Mouse (Mus musculus) intestine, postnatal 0 days (tissue): ENCODE results near the gene Tbc1d13. TPM values are rescaled to one million over a fixed set of nuclear protein-coding genes. Genes with fewer than 3 reads are reported as not detected.

Source experiments
- ATAC-seq: fragments of 200-750 bp; cut with Nextera tagmentation; 2 replicates; pipeline ENCODE4 v1.8.0; 2017; ENCODE audit warnings: mild to moderate bottlenecking, moderate TSS enrichment, moderate library complexity
- H3K27ac ChIP-seq: fragments of 300-500 bp; sonication (generic); 2 replicates; pipeline ENCODE4 v1.5.1; 2014; ENCODE audit warnings: mild to moderate bottlenecking, low read depth, low read length, moderate library complexity
- H3K27me3 ChIP-seq: fragments of 300-500 bp; sonication (generic); replicated peaks from 2 replicates; pipeline ENCODE4 v1.6.1; 2014; ENCODE audit warnings: low read length, mixed read lengths; ENCODE audit not compliant: control insufficient read depth, insufficient read depth
- H3K36me3 ChIP-seq: fragments of 300-500 bp; sonication (generic); 2 replicates; pipeline ENCODE4 v1.6.1; 2014; ENCODE audit warnings: mild to moderate bottlenecking, moderate library complexity; ENCODE audit not compliant: control insufficient read depth, insufficient read depth
- H3K4me1 ChIP-seq: fragments of 300-500 bp; sonication (generic); replicated peaks from 2 replicates; pipeline ENCODE4 v1.6.1; 2014; ENCODE audit warnings: antibody characterized with exemption, low read length, mixed read lengths; ENCODE audit not compliant: control insufficient read depth, insufficient read depth
- H3K4me2 ChIP-seq: fragments of 300-500 bp; sonication (generic); replicated peaks from 2 replicates; pipeline ENCODE4 v1.6.1; 2014; ENCODE audit warnings: low read depth, mild to moderate bottlenecking, moderate library complexity
- H3K4me3 ChIP-seq: fragments of 300-500 bp; sonication (generic); 2 replicates; pipeline ENCODE4 v1.5.1; 2014; ENCODE audit warnings: low read depth, low read length
- H3K9ac ChIP-seq: fragments of 300-500 bp; sonication (generic); 2 replicates; pipeline ENCODE4 v1.6.1; 2014; ENCODE audit warnings: mild to moderate bottlenecking, low read depth, low read length
- H3K9me3 ChIP-seq: fragments of 300-500 bp; sonication (generic); 2 replicates; pipeline ENCODE4 v1.6.1; 2016; ENCODE audit warnings: mixed run types; ENCODE audit not compliant: control insufficient read depth
- CTCF ChIP-seq: sonication (generic); IDR thresholded peaks from 2 replicates; pipeline ENCODE4 v1.5.1; 2016; ENCODE audit warnings: low read depth, mild to moderate bottlenecking, control low read depth, antibody characterized with exemption, moderate library complexity
- WGBS: fragments of 180-500 bp; shearing (Covaris S2); extraction: QIAGEN DNeasy Blood & Tissue Kit; methylation state at CpG from one replicate; pipeline ENCODE4 v1.1.7; 2014; 5-methylcytosine and 5-hydroxymethylcytosine counted together
- polyA plus RNA-seq: library from polyadenylated mRNA; unstranded; fragments of >200 nt; fragmentation: Nextera tagmentation; extraction: Ambion mirVana; gene quantifications from 2 replicates; pipeline ENCODE4 v1.2.1, GENCODE M21; 2015

Tbc1d13 gene
- polyA plus RNA-seq, 1 experiment from 2014 or later = 5.3 TPM

DNA sequence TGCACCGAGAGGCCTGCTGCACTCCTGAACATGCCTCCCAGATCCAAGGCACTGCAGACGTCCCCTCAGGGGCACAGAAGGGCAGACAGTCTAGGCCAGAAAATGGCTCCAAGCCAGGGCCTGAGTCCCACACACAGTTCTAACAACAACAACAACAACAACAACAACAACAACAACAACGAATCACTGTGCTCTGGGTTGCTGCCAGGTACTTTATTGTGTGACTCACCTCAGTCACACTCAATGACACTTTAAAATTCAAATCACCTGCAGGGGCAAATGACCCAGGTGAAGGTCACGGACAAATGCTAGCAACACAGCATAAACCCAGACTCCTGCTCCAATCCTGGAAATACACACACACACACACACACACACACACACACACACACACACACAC lies 64.5 kb downstream of the Tbc1d13 start:
- Histone ChIP-seq H3K4me3 (no peak overlapping the region), H3K36me3 (no peaks in the 10 kb centered on the region), H3K4me1 (peaks cover 8% of the 10 kb centered on the region; the same call in 1 of the 2 replicates), H3K9ac (no peak overlapping the region), H3K27me3 (no peaks in the 10 kb centered on the region), H3K9me3 (no peaks in the 10 kb centered on the region), H3K27ac (peak overlapping the region; percentile 24; the same call in 1 of the 2 replicates), H3K4me2 (no peak overlapping the region)
- WGBS = 49% methylated on average over 4 of the region's 4 CpGs
- TF ChIP-seq CTCF = no peak
- 0 out of 2 replicates have a peak, but pooled peaks have one; percentile 32 for ATAC-seq

DNA sequence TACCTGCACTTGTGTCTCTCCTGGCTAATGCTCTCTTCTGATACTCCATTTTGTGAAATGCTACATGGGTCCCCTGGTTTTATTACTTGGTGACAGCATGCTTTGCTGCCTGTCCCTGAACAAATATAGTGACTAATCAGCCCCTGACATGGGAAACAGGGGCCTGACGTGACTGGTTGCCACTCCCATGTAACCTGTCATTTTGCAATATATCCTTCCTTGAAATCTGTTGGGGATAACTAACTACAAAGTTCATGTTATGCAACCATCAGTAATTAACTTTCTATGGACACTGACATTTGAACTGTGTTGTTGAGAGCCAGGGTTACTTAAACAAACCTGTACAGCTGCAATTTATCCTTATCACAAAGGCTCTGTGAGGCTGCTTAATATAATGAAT lies 66.4 kb downstream of the Tbc1d13 start:
- WGBS = 30% methylated on average over 1 of the region's 1 CpGs
- H3K4me3 ChIP-seq = no peak overlapping the region
- H3K9me3 ChIP-seq = no peaks in the 10 kb centered on the region
- H3K4me1 ChIP-seq = peaks cover 8% of the 10 kb centered on the region; the same call in 1 of the 2 replicates
- no peak for TF ChIP-seq CTCF
- no peaks in the 10 kb centered on the region for H3K36me3 ChIP-seq
- peak overlapping the region; percentile 88 for H3K27ac ChIP-seq
- ATAC-seq = peak; percentile 85
- no peak overlapping the region for H3K9ac ChIP-seq
- H3K4me2 ChIP-seq = 0 out of 2 replicates have a peak overlapping the region, but pooled peaks have one; percentile 28
- no peaks in the 10 kb centered on the region for H3K27me3 ChIP-seq

DNA sequence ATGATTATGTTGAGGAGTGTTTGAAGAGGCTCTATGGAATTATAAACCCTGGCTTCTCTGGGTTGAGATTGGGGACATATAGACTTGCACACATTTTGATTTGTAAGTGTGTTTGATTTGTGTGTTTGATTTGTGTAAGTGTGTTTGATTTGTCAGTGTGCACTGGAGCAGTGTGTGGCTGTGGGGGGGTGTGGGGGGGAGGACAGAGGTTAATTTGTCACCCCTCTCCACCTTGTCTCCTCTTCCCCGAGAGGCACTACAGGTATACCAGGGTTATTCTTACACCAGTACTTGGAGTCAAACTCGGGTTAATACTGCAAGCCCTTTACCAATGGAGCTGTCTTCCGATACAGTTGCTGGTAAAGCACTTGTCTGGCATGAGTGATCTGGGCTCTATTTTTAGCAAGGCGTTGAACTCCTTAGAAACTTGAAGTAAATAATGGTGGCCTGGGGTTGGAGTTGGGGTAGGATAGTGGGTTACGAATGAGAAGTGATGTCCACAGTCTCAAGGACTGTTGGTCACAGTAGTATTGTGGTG lies 66.9 kb downstream of the Tbc1d13 start:
- H3K4me2 ChIP-seq = 0 out of 2 replicates have a peak overlapping the region, but pooled peaks have one; percentile 28
- WGBS = 39% methylated on average over 5 of the region's 5 CpGs
- H3K4me3 ChIP-seq = no peak overlapping the region
- no peak for TF ChIP-seq CTCF
- peak overlapping the region; percentile 88 for H3K27ac ChIP-seq
- ATAC-seq = peak; percentile 2; the same call in 1 of the 2 replicates
- H3K4me1 ChIP-seq = peaks cover 8% of the 10 kb centered on the region; the same call in 1 of the 2 replicates
- no peaks in the 10 kb centered on the region for H3K36me3 ChIP-seq
- no peaks in the 10 kb centered on the region for H3K27me3 ChIP-seq
- no peaks in the 10 kb centered on the region for H3K9me3 ChIP-seq
- no peak overlapping the region for H3K9ac ChIP-seq

Other genes starting within 250 kb of the Tbc1d13 start
- 15.7 and 17.0 TPM in 2 replicates for gene Odf2, start 244.5 kb upstream of the Tbc1d13 start, polyA plus RNA-seq
- 14.3 and 14.5 TPM in 2 replicates for gene Gle1, start 198.3 kb upstream of the Tbc1d13 start, polyA plus RNA-seq
- 58.6 and 60.9 TPM in 2 replicates for gene Sptan1, start 168.2 kb upstream of the Tbc1d13 start, polyA plus RNA-seq
- gene Wdr34, start 84.9 kb upstream of the Tbc1d13 start, polyA plus RNA-seq = 4.9 and 5.9 TPM in 2 replicates
- gene Set, start 76.4 kb upstream of the Tbc1d13 start, polyA plus RNA-seq = 174 and 180 TPM in 2 replicates
- gene Pkn3, start 56.1 kb upstream of the Tbc1d13 start, polyA plus RNA-seq = 2.8 and 3.4 TPM in 2 replicates
- 90.9 and 91.3 TPM in 2 replicates for gene Zdhhc12, start 40.1 kb upstream of the Tbc1d13 start, polyA plus RNA-seq
- gene Zer1, start 9.2 kb upstream of the Tbc1d13 start, polyA plus RNA-seq = 2.6 and 2.8 TPM in 2 replicates
- gene Endog, start 37.7 kb downstream of the Tbc1d13 start, polyA plus RNA-seq = 56.3 and 59.3 TPM in 2 replicates
- gene Spout1, start 44.7 kb downstream of the Tbc1d13 start, polyA plus RNA-seq = 17.3 and 18.7 TPM in 2 replicates
- 17.3 and 20.5 TPM in 2 replicates for gene Kyat1, start 72.1 kb downstream of the Tbc1d13 start, polyA plus RNA-seq
- gene Lrrc8a, start 104.0 kb downstream of the Tbc1d13 start, polyA plus RNA-seq = 40.4 and 40.5 TPM in 2 replicates
- 0.03 and 0.04 TPM in 2 replicates for gene Gm28035, start 106.8 kb downstream of the Tbc1d13 start, polyA plus RNA-seq
- 3.1 and 3.7 TPM in 2 replicates for gene Phyhd1, start 132.5 kb downstream of the Tbc1d13 start, polyA plus RNA-seq
- not detected in 2 replicates for gene Gm28038, start 147.3 kb downstream of the Tbc1d13 start, polyA plus RNA-seq
- 23.7 and 24.7 TPM in 2 replicates for gene Dolk, start 152.6 kb downstream of the Tbc1d13 start, polyA plus RNA-seq
- 7.1 and 9.1 TPM in 2 replicates for gene Nup188, start 152.7 kb downstream of the Tbc1d13 start, polyA plus RNA-seq
- gene Sh3glb2, start 225.6 kb downstream of the Tbc1d13 start, polyA plus RNA-seq = 38.1 TPM in 2 replicates
- gene Miga2, start 230.5 kb downstream of the Tbc1d13 start, polyA plus RNA-seq = 12.6 TPM in 2 replicates